Mouse (Mus musculus) spleen, adult 2 months (tissue): Measurements from ENCODE around the gene Chn2.

Experiments used
- CTCF ChIP-seq: fragments of 200-500 bp; IDR thresholded peaks from 2 replicates; pipeline ENCODE4 v1.5.1; 2011; ENCODE audit warnings: mild to moderate bottlenecking, inconsistent platforms; ENCODE audit not compliant: insufficient read depth, insufficient read length, insufficient replicate concordance; ENCODE audit errors: extremely low read depth
- POLR2A ChIP-seq: fragments of 200-500 bp; IDR thresholded peaks from 2 replicates; pipeline ENCODE4 v1.6.1; 2011; ENCODE audit warnings: low read depth, low read length, inconsistent platforms

GRCm38 (mm10) chr6:54046884-54047747, 7.8 kb downstream of the Chn2 start:
- no peak for TF ChIP-seq CTCF
- no peak for TF ChIP-seq POLR2A
